Mouse (Mus musculus): ENCODE measurements around the gene Peak1.

Peak1 gene

DNA sequence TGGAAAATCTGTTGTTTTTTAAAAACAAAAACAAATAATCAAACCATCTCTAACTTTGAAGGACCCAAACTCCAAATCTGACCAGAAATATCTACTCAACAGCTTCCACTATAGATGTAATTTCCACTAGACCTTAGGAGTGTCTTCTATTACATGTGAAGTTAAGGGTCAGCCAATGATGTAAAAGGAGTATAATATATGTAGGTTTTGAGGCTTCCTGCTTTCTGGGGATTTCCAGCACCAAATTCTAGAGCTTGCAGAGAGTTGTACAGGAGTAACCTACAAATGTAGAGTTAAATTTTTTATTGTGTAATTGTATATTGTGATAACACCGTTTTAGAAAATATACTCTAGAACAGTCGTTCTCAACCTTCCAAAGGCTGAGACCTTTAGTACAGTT lies 96.6 kb downstream of the Peak1 start:
- DNase-seq (ENCODE audit: low read depth, low spot score) = no peak

DNA sequence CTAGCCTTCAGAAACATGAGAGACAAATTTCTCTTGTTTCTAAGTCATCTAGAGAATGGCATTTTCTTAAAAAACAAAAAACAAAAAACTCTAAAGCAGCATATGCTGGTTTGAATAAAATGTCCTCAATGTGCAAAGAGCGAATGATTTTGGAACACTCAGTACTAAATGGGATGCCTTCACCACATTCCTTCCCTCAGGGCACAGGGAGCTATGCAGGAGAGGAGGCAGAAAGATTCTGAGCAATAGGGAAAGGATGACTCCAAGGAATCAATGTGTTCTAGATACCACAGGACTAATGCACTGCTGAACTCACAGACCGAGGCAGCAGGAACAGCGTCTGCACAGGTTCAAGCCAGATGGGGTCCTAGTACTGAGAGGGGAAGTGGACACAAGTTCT lies 103.5 kb downstream of the Peak1 start:
- DNase-seq (ENCODE audit: low read depth, low spot score) = no peak

DNA sequence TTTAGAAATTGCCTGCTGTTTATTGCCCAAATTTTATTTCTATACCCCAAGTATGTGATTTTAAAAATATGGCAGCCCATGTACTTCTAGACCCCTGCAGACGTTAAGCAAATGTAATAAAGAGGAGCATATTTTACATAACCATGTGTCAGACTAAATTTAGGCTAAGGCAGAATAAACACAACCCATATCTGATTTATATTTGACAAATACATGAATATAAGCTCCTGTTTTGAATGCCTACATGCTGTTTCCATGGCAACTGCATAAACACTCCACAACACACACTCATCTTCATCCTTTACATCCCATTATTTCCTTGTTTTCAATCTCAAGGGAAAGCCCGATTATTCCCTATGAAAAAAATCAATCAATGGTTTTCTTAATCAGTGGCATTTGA lies 108.8 kb downstream of the Peak1 start:
- no peak for DNase-seq (ENCODE audit: low read depth, low spot score)

DNA sequence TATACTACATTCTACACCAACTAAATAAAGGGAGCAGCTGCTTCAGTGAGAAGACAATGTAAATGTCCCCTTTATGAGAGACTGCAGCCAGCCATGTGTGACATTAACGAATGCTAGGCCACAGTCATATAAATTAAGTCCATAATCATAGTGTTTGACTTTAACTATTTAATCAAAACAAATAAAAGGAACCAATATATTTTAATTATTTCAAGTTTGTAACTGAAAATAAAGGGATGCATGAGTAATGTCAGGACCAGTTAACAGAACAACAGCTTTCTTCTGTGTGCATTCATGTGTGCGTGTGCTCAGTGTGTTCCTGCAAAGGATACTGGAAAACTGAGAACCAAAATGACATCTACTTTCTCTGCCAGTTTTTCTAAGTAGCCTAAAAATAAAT lies 113.3 kb downstream of the Peak1 start:
- DNase-seq (ENCODE audit: low read depth, low spot score) = no peak

DNA sequence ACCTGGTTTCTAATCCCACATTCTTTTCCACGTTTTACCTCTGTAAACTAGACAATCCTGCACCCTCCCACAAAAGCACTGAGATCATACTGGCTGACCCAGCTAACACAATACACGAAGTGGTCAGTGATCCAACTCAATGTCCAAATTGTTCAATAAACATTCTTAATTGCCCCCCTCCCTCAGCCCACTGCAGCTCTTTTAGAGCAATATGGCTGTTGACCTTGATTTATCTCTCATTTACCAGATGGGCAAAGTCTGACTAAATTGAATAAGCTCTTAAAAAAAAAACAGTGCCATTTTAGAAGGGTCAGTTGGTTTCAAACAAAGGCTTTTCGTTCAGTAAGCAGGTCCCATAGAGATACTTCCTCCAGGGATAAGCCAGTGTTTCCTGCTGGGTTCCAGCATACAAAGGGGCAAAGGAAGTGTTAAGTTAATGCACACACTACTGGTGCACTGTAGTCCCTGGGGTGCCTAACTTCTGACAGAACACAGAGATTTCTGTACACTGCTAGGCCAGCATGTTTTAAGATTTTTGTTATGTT lies 114.9 kb downstream of the Peak1 start:
- DNase-seq (ENCODE audit: low read depth, low spot score) = no peak

DNA sequence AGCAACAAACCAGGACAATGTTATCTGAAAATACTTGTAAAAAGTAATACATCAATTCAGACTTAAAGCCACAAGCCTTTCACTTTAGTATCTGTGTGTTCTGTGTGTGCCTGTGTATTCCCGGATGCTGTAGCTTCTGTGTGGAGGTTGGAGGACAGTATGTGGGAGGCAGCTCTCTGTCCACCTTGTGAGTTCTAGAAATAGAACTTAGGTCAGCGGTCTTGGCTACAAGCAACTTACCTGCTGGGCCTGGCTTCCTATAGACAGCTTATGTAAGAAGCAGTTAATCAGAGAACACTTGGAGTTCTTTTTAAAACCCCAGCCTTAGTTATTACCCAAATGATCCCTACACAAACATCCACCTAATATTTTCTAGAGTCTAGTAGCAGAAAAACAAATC lies 127.8 kb downstream of the Peak1 start:
- DNase-seq (ENCODE audit: low read depth, low spot score) = no peak

DNA sequence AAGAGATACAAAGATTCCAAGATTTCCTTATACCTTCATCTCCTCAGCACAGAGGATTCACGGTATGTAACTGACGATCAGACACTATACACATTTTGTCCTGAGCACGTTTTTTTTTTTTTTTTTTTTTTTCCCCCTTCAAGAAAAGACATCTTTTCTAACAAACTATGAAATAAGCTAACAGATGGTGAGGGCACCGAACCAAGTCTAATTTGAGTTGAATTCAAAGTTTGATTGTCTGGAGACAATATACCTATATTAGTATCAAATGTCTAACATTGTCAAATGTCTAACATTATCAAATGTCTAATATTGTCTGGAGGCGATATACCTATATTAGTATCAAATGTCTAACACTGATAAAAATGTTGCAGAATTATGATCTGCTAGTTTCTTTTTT lies 135.4 kb downstream of the Peak1 start:
- no peak for DNase-seq (ENCODE audit: low read depth, low spot score)

DNA sequence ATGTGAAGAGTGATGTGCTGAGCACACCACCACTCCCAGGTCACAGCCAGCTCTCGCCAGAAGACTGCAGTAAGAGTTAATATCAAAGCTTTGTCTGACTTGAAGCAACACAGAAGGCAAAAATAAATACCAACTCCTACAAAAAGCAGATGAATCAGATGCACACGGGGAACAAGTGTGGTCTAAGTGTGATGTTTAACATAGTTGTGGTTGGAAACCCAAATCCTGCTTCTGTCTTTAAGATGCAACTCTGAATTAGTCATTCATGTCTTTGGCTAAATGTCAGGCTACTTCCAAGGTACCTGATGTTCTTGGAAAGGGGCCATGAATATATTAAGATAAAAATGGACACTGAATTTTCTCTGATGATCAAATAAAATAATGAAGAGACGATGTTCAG lies 144.3 kb downstream of the Peak1 start:
- no peak for DNase-seq (ENCODE audit: low read depth, low spot score)

DNA sequence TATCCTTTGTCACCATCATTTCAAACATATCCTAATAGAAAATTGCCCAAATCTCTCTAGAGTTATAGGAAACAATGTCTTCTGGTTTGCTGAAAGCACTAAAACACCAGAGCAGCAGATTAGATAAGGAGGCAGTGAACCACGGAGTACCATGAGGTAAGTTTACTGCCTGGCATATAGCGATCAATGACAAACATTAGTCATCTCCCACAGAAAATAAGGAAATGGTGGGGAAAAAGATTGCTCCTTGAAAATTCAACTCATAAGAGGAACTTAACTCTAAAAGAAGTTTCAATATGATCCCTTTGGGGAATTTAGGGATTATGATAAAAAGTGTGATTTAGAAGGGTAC lies 145.6 kb downstream of the Peak1 start:
- no peak for DNase-seq (ENCODE audit: low read depth, low spot score)

DNA sequence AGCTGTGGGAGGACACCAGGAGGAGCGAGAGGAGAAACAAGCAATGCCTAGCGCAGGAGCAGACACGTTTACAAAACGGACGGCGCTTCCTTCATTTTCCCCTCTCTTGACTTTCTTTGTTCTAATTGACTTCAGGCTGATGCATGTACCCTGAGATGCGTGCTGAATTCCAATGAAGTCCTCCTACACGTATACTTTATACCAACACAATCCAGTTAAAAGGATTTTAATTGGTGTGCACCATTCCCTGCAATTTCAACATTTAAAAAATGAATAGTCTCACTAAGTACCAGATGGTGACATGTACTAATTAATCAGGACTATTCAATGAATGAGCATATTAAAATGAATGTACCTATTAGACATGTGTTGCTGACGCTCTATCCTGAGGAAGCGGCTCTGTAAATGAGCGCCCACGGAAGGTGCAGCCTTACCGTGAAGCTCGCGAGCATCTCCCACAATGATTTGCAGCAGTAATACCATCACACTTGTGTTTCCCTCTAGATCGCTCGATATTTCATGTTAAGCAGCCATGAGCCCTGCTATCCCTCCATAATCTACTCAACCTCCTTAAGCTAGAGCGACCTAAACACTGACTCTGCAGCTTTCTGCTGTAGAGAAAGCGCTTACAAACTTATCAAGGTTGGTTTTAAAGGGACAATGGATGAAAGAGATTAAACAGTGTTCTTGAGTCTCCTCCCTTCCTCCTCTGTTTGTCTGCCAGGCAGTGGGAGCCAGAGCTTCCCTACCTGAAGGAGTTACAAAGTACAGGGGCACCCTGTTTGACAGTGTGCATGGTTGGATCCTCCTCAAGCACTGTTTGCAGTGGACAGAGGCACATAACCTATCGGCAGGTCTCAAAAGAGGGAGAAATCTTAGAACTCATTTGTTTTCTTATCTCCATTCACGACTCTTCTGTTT lies 146.3 kb downstream of the Peak1 start:
- no peak for DNase-seq (ENCODE audit: low read depth, low spot score)

DNA sequence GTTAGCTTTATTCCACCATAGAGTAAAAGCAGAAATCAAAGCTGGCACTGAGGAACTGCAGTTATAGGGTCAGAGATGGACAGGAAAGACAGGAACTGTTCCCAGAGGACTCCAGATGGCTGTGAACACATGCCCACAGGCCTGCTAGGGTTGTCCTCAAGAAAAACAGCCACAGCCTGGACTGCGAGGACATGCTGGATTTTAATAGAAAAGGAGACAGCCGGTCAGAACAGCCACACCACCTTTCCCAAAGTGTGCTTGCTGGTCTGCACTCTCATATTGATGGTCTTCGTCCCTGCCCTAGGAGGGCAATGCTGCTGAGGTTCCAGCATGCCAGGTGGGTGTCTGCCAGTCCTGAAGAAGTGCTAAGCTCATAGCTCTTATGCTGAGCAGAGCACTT lies 148.8 kb downstream of the Peak1 start:
- no peak for DNase-seq (ENCODE audit: low read depth, low spot score)

DNA sequence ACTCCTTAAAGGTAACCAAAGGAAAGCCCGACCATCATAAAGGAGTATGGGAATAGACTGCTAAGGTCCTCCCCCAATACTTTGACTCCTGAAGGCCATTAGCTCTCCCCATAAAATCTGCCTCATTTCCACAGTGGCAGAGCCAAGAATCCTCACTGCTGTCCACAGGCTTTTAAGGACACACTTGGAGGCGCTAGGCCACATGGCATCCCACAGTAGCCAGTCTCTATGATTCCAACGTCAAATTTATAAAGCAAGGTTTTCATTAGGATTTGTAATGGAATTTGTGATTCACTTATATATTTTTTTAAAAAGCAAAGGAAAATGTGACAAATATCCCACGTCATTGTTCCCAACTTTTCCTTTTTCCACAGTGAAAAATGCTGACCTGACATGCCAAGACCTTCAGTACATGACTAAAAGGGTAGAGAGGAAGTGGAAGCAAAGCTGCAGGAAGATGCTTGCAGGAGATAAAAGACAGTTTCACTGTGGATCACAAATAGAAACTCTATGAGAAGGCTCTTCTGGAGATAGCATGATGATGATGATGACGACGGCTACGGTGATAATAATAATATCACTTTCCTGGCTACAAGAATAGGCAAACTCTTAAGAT lies 151.6 kb downstream of the Peak1 start:
- no peak for DNase-seq (ENCODE audit: low read depth, low spot score)

DNA sequence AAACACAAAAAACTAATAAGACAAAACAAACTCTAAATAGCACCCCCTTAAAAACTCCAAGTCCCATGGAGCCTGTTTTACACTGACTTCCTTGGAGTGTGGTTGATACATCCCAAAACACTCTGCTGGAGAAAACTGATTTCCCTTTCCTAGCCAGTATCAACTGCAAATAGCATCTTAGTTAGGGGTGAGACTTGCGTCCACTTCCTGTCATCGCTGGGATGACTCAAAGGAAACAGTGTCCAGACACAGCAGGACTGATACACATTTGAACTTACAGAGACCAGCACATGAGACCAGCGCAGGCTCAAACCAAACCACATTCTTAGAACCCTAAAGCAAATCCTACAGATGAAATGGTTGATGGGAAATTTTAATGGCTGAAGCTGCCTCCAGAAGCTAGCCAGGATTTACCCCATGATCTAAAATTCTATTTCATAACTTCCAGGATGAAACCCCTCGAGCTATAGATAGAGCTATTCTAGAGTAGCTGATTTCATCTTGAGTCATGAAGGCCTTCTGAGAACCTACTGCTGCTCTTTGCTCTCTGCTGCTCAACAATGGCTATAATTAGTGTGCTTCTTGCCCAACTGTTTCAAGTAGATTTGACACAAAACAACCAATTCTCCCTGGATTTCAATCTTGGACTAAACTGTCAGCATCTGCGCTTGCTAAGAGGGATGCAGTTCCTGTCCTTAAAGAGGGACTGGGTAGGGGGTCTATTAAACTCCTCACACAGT lies 152.2 kb downstream of the Peak1 start:
- DNase-seq (ENCODE audit: low read depth, low spot score) = no peak

DNA sequence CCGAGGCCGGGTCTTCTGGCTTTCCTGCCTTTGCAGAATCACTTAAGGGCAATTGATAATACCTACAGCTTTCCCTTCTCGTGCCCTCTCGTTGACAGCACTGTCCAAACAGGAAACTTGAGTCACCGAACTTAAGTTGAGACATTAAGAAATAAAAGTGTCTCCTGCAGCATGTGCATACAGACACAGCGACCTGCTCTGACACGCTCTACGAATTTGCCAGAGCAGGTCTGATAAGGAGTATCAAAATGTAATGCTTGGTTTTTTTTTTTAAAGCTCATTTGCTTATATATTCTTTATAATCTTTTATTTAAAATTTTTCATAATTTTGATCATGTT lies 152.9 kb downstream of the Peak1 start:
- no peak for DNase-seq (ENCODE audit: low read depth, low spot score)

DNA sequence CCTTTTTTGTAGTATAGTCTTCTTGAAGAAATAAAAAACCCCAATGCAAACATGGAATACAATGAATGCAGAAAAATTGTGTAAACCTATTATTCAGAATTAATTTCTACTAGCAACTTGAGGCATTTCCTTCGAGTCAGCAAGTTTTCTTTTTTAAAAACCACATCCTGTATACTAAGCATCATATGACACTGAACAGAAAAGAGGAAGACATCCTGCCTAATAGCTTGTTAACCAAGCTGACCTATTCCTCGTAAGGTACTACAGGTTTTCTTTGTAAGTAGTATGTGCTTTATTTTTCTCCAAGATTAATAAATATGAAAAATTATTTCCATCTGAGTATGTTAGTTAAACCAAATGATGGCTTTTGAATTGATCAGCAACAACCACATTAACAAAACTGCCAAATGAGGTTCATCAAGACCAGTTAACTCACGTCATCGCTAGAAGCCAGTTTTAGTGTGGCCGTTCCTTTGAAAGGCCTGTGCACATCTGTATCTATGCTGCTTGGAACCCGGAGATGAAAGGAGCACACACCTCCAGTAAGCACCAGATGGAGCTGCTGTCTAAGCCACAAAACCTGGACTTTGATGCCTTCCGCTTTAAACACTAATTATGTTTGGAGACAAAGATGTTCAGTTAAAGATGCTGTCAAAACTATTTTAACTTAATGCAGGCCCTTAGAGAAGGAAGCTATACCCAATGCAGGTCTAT lies 153.4 kb downstream of the Peak1 start:
- no peak for DNase-seq (ENCODE audit: low read depth, low spot score)

DNA sequence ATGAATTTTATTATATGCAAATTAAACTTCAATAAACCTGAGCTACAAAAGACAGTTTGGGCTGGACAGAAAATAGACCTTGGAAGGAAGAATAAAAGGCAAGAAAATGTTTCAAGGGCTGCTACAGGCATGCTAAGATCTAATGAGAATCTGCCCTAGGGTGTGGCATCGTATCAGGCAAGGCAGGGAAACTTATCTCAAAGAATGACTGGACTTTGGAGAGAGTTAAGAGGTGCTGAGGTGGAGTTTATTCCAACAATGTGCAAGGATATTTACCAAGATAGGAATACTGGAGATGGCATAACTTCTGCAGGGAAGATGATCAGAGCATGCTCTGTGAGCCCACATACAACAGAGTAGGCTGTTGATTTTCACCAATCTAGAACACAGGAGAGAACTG lies 154.8 kb downstream of the Peak1 start:
- no peak for DNase-seq (ENCODE audit: low read depth, low spot score)

DNA sequence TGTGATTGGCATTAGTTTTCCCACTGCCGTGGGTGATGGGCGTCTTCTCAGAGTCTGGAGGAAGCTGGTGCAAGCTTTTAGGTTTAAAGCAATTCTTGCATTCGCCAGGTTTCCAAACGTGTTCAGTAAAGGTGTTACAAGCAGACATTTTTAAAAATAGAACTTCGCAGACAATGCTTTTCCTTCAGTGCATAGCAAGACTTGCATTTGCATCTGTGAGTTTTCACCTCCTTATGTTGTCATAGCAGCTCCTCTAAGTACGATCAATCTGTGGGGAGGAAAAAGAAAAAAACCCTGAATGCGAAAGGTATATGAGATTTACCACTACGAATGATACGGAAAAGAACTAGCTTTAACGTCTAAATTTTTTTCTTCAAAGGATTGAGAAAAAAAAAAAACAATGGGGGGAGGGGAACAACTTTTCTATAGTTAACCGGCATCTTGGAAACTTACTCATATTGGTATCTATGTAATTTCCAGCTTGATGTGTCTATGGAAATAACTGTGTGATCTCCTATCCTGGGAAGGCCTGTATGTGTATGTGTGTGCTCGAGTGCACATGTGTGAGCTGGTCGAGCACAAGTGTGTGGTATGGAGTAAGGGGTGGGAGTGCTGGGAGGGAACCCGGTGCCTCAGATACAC lies 157.3 kb downstream of the Peak1 start:
- DNase-seq (ENCODE audit: low read depth, low spot score) = no peak

DNA sequence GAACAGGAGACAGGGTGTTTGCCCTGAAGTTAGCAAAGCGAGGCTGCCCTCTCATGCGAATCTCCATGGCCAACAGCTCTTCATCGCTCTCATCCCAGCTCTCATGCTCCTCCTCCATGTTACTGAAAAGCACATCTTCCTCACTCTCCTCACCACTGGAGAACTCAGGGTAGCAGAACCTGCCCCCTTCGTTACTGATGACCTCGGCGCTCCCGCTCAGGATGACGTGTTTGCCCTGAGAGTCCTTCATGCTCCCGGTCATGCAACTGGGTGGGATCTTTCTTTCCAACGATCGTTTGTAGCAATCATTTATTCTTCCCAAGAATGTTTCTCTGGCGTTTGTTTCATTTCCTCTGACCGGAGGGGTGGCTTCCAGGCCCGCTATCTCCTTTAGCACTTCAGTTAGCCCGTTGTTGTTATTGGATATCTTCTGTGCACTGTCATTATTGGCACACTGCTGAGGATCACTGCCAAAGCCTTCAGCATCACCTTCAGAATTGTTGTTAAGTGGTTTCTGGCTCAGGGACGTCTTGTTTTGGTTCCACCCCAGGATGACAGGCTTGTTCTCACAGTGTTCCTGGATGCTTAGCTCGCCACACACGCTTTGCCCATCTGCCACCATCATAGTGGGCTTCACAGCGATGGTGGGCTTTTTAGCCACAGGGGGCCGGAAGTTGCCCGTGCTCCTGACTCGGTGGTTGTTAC lies 157.9 kb downstream of the Peak1 start:
- no peak for DNase-seq (ENCODE audit: low read depth, low spot score)

DNA sequence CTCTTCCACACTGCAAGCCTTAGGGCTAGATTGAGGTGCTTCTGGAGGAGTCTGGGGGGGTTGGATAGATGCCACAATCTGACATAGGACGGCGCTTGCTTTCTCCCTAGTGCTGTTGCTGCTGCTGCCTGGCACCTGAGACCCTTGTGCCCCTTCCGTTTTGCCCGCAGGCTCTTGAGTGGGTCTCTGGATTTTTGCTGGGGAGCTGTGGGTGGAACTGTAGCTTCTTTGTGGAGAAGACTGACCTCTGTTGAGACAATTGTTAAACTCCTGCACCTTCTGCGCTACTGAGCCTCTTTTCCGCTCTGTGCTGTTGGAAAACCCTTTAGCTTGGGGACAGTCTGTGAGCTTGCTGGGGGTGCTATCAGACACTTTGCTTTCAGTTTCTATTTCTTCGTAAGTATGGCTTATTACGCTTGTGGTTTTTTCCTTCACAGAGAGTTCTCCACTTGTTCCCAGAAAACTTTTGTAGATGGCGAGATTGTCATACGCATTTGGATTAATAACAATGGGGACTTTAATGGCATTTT lies 159.5 kb downstream of the Peak1 start:
- DNase-seq (ENCODE audit: low read depth, low spot score) = no peak

DNA sequence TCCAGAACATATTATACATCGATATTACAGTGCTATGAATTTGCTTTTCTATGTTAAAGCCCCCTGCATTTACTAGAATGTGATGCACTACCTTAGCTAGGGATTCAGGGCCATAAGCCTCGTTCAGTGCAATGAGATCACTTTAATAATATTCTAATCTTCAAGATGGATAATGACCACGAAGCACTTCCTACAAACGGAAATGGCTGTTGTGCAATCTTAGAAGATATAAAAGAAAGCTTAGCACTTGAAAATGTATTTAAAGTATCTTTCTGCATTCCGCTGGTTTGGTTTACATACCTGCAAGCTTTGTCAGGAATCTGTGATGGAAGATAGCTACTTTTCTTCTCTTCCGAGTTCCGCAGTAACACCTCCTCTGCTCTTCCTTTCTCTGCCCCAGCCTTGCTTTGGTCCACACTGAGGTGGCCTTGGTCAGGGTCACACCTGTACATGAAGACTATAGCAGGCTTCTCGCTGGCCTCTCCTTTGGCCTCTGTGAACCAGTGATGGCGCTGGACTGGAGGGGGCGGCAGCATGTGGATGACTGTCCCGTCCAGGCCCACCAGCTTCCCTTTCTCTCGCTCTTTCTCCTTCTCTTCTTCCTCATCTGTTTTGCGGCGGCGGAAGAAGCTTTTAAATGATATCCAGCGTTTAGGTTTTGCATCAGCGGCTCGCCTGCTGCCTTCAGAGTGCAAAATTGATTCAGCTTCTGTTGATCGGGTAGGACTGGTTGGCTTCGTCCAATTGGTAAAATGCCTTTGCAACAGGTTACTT lies 160.5 kb downstream of the Peak1 start:
- DNase-seq (ENCODE audit: low read depth, low spot score) = no peak
